Mouse (Mus musculus): ENCODE measurements around the gene B430306N03Rik.
A peak's percentile ranks its signal among the peaks of the same experiment; 100 is the strongest.
"Not testable (repeated sequence)": the region's sequence is repeated elsewhere in the genome, so short reads cannot be mapped to it uniquely, and the experiment has no call there.

Gene B430306N03Rik

GRCm38 (mm10) chr17:48315905-48316579 is at the start of gene B430306N03Rik:
B430306N03Rik (plus strand) TSS chr17:48316141.
- DNase-seq, result not testable (repeated sequence)

DNA sequence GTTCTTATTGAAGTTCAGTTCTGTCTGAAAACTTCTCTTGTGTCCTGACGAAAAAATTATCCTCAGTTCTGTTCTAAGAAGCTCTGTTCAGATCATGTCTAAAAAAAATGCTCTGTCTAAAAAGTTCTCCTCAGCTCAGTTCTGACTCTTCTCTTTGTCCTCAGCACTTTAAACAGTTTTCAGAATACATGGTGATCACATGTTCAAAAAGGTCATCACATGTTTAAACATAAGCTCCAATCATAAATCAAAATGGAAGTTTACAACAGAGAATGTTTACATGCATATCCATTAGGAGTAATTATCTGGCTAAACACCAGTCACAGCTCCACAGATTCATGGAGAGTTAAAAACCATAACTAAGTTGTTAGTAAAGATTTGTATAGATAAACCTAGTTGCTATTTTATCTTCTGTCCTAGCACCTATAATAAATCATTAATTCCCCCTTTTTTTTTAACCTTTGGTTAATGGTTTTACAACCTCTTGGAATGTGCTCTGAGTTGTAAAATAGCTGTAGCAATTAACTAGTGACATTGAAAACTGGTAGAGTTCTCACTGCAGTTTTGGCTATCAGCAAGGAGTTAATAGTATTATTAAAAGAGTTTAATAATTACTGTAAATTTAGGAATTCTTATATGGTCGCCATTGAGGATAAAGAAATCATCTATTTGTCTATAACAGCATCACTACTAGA is 49.2 kb upstream of the B430306N03Rik start:
- no peak for DNase-seq

DNA sequence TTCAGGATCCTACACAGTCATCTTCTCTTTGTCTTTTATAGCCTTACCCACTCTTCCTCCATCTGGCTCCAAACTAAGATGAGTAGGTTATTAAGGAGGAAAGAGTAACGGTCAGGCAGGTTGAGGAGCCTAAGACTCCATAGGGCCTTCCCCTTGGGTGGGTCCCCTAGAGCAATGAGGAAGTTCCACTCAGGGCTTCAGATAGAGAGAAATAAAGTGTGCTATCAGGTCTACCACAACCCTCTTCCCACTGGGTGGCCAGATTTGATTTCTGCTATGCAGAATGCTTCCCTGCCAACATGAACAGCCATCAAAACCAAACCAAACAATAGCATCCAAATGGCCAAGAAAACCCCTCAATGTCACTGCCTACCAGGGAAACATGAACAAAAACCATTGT is 48.4 kb upstream of the B430306N03Rik start:
- DNase-seq, result no peak

- no peak for DNase-seq
Observed at GRCm38 (mm10) chr17:48268276-48268675, 47.7 kb upstream of the B430306N03Rik start.

GRCm38 (mm10) chr17:48269833-48270232 is 46.1 kb upstream of the B430306N03Rik start:
- no peak for DNase-seq

DNA sequence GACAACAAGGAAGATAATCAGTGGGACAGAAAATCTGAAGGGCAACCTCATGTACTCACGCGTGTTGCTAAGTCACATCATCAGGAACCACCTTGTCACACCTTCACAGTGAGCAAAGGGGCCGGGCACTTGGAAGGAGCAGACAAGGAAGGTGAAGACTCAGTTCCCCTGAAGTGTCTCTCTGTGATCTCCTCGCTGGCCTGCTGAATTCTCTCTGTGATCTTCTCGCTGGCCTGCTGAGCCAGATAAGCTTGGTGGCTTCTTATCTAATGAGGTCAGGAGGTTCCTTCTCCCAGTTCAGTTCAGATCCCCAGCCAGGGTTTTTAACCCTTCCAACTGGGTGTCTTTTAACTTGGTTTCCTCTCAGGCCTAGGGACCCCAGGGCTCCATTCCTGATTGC is 43.8 kb upstream of the B430306N03Rik start:
- no peak for DNase-seq

GRCm38 (mm10) chr17:48272598-48272997 is 43.3 kb upstream of the B430306N03Rik start:
- DNase-seq, result no peak

GRCm38 (mm10) chr17:48274098-48274497 is 41.8 kb upstream of the B430306N03Rik start:
- no peak for DNase-seq

DNA sequence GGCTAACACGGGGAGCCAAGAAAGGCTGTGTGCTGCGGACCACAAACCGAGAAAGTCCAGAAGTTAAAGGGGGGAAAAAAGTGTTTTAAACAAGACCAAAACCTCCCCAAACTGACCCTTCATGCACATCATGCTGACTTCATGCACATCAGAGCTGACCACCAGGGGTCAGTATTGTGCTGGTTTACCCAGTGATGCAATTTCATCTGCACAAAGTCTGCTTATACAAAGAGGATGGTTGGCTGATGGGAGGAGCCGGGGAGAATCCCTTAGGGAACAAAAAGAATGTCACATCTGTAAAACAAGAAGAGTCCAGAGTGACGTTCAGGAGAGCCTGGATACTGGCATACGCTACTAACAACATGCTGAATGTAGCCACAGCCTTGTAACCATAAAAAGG is 41.1 kb upstream of the B430306N03Rik start:
- peak; percentile 75 for DNase-seq

DNA sequence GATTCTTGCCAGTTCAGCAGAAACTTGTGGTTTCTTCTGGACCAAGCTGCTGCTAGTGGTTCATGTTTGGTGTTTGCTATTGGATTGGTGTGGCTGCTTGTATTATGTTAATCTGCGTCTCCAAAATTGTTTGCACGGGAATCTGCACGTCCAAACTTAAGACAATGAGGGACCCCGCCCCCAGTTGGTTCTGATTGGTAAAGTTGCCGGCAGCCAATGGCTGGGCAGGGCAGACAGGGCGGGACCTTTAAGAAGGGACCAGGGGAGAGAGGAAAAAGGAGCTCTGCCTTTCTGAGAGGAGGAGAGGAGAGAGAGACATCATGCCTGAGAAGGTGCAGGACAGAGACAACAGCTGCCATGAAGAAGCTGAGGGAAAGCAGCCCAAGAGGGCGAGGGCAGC is 40.2 kb upstream of the B430306N03Rik start:
- no peak for DNase-seq

DNA sequence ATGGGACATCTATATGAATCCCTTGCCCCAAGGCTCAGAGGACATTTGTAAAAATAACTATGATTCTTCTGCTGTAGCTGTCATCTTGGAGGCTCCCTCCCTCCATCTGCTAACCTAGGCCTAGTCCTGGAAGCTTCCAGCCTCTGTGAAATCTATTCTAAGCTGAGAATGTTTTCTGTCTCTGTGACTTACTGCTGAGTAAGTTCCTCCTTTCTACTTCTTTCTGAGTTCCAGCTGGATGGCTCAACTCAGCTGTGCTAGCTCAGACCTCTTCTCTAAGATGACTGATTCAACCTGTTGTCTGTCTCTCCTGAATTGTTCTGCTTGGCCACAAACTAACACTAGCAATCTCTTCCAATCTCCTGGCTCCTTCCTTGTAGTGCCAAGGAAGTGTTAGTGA is 37.6 kb upstream of the B430306N03Rik start:
- DNase-seq, result no peak

DNA sequence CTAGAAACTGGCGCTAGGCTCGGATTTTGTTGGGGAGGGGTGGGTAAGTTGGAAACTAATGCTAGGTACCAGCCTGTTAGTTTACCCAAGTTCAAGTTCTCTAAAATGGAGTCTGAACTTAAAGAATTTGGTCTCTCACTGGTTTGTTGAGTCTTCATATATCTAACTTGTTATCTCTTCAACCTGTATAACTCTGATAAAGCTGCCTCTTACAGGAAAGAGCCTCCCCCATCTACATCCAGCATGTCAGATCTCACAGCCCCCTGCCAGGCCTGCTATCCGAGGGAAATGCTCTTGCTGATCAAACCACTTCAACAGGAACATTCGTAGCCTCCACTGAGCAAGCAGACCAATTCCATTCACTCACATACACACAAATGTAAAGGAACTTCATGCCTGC is 36.9 kb upstream of the B430306N03Rik start:
- no peak for DNase-seq

DNA sequence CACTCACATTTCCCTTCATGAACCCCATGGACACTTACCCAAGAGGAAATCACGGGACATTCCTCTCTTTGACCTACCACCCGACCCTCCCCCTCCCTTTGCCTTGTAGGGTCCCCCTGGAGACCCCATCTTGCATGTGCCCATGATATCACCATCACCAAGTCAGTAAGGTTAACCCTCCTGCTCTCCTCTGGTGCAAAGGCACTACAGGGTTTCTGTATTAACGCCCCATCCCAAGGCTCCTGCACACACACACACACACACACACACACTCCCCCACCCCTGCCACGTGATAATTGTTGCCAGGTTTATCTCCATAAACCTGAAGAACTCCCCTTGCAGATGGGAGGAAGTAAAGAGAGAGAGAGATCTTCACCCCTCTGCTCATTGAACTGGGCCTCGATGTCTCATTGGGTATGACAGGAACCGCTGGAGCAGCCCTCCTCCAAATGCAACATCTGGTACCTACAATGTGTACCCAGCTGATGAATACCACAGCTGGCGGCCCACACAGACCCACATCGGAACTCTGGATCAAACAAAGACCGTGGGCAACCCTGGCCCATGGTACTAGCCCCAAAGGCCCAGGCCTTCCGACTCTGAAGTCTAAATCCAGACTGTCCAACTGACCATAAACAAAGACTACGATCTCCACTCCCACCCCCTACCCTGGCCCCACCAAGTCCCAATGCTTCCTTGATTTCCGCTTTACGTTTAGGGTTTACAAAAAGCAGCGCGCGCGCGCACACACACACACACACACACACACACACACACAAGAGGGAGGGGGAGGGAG is 34.8 kb upstream of the B430306N03Rik start:
- DNase-seq, result no peak

GRCm38 (mm10) chr17:48281739-48282085 is 34.2 kb upstream of the B430306N03Rik start:
- DNase-seq, result no peak

GRCm38 (mm10) chr17:48286765-48287164 is 29.2 kb upstream of the B430306N03Rik start:
- DNase-seq, result no peak

DNA sequence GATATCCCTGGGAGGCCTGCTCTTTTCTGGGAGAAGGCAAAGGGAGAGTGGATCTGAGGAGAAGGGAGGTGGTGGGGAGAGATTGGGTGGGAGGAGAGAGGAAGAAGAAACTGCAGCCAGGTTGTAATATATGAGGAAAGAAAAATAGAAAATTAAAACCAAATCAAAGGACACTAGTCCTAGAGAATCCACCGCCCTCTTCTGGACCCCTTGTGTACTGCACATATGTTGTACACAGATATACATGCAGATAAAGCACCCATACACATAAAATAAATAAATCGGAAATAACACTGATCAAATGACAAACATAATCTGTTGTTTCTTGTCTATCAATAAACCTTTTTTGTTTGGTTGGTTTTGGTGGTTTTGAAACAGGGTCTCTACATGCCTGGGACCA is 28.7 kb upstream of the B430306N03Rik start:
- no peak for DNase-seq

DNA sequence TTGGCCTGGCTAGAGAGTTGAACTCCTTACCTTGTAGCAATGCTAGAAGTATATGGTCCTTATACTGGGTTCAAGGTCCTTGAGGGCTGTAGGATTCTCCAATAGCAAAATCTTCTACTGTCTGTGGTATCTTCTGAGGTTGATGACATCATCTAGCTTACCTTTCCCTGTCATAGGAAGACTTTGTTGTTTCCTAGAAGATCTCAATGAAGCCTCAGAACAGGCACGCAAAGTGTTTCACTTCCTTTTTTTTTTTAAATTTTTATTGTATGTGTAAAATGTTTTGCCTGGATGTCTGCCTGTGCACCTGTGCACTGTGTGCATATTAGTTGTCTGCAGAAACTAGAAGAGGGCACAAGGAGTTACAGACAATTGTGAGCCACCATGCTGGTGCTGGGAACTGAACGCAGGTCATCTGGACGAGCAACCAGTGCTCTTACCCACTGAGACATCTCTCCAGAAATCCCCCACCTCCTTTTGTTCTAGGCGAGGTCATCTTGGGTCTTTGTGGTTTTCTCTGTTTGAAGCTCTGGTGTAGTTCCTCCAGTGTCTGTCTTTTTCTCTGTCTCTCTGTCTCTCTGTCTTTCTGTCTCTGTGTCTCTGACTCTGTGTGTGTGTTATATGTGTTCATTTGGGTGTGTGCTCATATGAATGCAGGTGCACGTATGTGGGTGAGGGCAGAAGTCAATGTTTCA is 22.3 kb upstream of the B430306N03Rik start:
- DNase-seq, result no peak

DNA sequence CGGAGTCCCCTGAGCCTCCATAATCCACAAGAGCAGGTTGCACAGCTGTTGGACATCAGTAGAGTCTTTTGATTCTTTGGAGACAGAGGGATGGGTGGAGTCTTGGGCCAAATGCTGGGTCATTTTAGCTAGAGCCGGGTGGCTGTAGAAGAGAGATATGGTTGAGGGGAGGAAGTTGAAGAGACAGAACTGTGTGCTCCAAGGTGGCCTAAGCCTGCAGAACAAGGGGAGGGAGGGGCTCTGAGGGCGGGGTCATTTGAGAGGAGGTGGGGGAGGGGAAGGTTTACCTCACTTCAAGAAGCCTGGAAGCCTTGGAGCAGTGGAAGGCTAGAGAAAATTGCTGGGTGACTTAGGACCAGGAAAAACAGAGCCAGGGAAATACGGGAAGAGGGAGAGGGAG is 16.7 kb upstream of the B430306N03Rik start, which contains the start of gene Treml2:
Gene Treml2 (plus strand): TSS at position 296 of the 400 bp plus-strand sequence.
- no peak for DNase-seq

DNA sequence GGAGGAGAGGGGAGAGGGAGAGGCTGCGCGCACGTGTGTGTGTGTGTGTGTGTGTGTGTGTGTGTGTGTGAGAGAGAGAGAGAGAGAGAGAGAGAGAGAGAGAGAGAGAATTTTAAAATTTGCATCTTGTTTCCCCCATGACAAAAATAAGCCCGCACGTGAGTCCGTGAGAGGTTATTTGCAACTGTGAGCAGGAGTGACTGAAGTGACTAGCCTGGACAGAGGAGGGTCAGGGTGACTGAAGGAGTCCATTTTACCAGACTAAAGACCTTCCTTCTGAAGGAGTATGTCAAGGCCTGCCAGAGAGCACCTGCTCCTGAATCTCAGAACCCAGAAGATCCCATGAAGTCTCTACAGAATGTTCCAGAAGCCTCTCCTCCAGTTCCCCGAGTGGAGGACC is 16.2 kb upstream of the B430306N03Rik start:
- no peak for DNase-seq

GRCm38 (mm10) chr17:48300199-48300598 is 15.7 kb upstream of the B430306N03Rik start:
- DNase-seq, result peak; percentile 27

DNA sequence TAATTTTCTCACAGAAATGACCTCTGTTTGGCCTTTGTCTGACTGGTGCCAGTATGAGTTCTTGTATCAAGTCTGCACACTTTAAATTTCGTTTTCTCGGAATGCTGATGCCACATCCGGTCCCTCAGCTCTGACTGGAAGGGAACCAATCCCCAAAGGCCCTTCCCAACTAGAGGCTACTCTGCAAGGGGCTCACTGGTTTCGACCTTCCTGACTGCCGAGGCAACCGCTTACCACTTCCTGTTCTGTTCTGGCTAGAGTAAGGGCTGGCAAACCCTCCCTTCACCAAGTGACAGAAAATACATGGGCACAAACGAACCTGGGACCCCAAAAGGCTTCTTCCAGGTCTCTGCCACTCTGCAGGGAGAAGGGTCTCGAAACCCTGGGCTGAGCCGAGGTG is 15.1 kb upstream of the B430306N03Rik start:
- peak; percentile 40 for DNase-seq

GRCm38 (mm10) chr17:48301792-48302191 is 14.1 kb upstream of the B430306N03Rik start:
- DNase-seq, result no peak

GRCm38 (mm10) chr17:48312124-48312523 is 3.8 kb upstream of the B430306N03Rik start:
- DNase-seq, result no peak

All from layer of hippocampus, adult 9-11 months (tissue).